Mouse (Mus musculus): ENCODE measurements at regions not wholly inside any gene's neighbourhood (a gene's known extent, or its start where the extent isn't known, plus 50 kb on each side); places are given as distances from the start of the nearest gene placed in this dataset.

- 32% methylated on average over 3 of the region's 3 CpGs for WGBS
- DNase-seq (ENCODE audit: low spot score) (peak; percentile 54), ATAC-seq (ENCODE audit: low read depth) (no peak; the same call in 1 of the 2 replicates)
- H3K9ac ChIP-seq (ENCODE audit: low read depth, low read length), result no peak overlapping the region
- H3K27ac ChIP-seq (replicated peaks; ENCODE audit: low read depth, low read length), result peak overlapping the region; percentile 30; the same call in 1 of the 2 replicates
- H3K4me3 ChIP-seq (ENCODE audit: low read depth, low read length), result no peak overlapping the region
- peaks cover 20% of the 10 kb centered on the region for H3K4me1 ChIP-seq (ENCODE audit: control insufficient read depth, insufficient read depth, low read length)
- H3K9me3 ChIP-seq (ENCODE audit: control insufficient read depth, low read length), result no peaks in the 10 kb centered on the region
- H3K27me3 ChIP-seq (replicated peaks; ENCODE audit: control insufficient read depth, insufficient read depth, low read length), result no peaks in the 10 kb centered on the region
- no peaks in the 10 kb centered on the region for H3K36me3 ChIP-seq (ENCODE audit: control insufficient read depth, insufficient read depth, low read length)
- no peak overlapping the region; the same call in 1 of the 2 replicates for H3K4me2 ChIP-seq (ENCODE audit: low read depth, low read length)
Observed at GRCm38 (mm10) chr17:83902523-83902922, 54.8 kb upstream of the Haao start.

GRCm38 (mm10) chr17:83902091-83902490 lies 54.3 kb upstream of the Haao start:
- H3K4me2 ChIP-seq (ENCODE audit: low read depth, low read length), result no peak overlapping the region
- no peaks in the 10 kb centered on the region for H3K36me3 ChIP-seq (ENCODE audit: control insufficient read depth, insufficient read depth, low read length)
- ATAC-seq (ENCODE audit: low read depth) (peak; percentile 62; the same call in 1 of the 2 replicates), DNase-seq (ENCODE audit: low spot score) (peak; percentile 81)
- H3K27ac ChIP-seq (replicated peaks; ENCODE audit: low read depth, low read length), result 0 out of 2 replicates have a peak overlapping the region, but pooled peaks have one; percentile 33
- 0 out of 2 replicates have a peak overlapping the region, but pooled peaks have one; percentile 34 for H3K9ac ChIP-seq (ENCODE audit: low read depth, low read length)
- peaks cover 24% of the 10 kb centered on the region for H3K4me1 ChIP-seq (ENCODE audit: control insufficient read depth, insufficient read depth, low read length)
- no peaks in the 10 kb centered on the region for H3K9me3 ChIP-seq (ENCODE audit: control insufficient read depth, low read length)
- no peak overlapping the region for H3K4me3 ChIP-seq (ENCODE audit: low read depth, low read length)
- no peaks in the 10 kb centered on the region for H3K27me3 ChIP-seq (replicated peaks; ENCODE audit: control insufficient read depth, insufficient read depth, low read length)
- 29% methylated on average over 6 of the region's 6 CpGs for WGBS

GRCm38 (mm10) chr17:83899588-83900152 lies 51.9 kb upstream of the Haao start:
- Histone ChIP-seq H3K4me1 (ENCODE audit: control insufficient read depth, insufficient read depth, low read length) (peaks cover 34% of the 10 kb centered on the region), H3K4me2 (ENCODE audit: low read depth, low read length) (no peak overlapping the region), H3K36me3 (ENCODE audit: control insufficient read depth, insufficient read depth, low read length) (no peaks in the 10 kb centered on the region), H3K9ac (ENCODE audit: low read depth, low read length) (no peak overlapping the region), H3K27me3 (replicated peaks; ENCODE audit: control insufficient read depth, insufficient read depth, low read length) (no peaks in the 10 kb centered on the region), H3K27ac (replicated peaks; ENCODE audit: low read depth, low read length) (no peak overlapping the region), H3K4me3 (ENCODE audit: low read depth, low read length) (no peak overlapping the region), H3K9me3 (ENCODE audit: control insufficient read depth, low read length) (no peaks in the 10 kb centered on the region)
- 59% methylated on average over 7 of the region's 7 CpGs for WGBS
- DNase-seq (ENCODE audit: low spot score) (no peak), ATAC-seq (ENCODE audit: low read depth) (no peak)

- peaks cover 34% of the 10 kb centered on the region for H3K4me1 ChIP-seq (ENCODE audit: control insufficient read depth, insufficient read depth, low read length)
- no peaks in the 10 kb centered on the region for H3K36me3 ChIP-seq (ENCODE audit: control insufficient read depth, insufficient read depth, low read length)
- H3K27me3 ChIP-seq (replicated peaks; ENCODE audit: control insufficient read depth, insufficient read depth, low read length), result no peaks in the 10 kb centered on the region
- H3K9me3 ChIP-seq (ENCODE audit: control insufficient read depth, low read length), result no peaks in the 10 kb centered on the region
- 0 out of 2 replicates have a peak overlapping the region, but pooled peaks have one; percentile 13 for H3K27ac ChIP-seq (replicated peaks; ENCODE audit: low read depth, low read length)
- no peak overlapping the region for H3K4me3 ChIP-seq (ENCODE audit: low read depth, low read length)
- DNase-seq (ENCODE audit: low spot score), result no peak
- WGBS, result 97% methylated on average over 5 of the region's 5 CpGs
- no peak overlapping the region for H3K4me2 ChIP-seq (ENCODE audit: low read depth, low read length)
- no peak overlapping the region for H3K9ac ChIP-seq (ENCODE audit: low read depth, low read length)
- no peak for ATAC-seq (ENCODE audit: low read depth)
Observed at GRCm38 (mm10) chr17:83898531-83898930, 50.8 kb upstream of the Haao start.

Data from embryonic facial prominence, embryonic 14.5 days (tissue).